Mouse (Mus musculus): ENCODE data around the gene Rabgap1l.

DNA sequence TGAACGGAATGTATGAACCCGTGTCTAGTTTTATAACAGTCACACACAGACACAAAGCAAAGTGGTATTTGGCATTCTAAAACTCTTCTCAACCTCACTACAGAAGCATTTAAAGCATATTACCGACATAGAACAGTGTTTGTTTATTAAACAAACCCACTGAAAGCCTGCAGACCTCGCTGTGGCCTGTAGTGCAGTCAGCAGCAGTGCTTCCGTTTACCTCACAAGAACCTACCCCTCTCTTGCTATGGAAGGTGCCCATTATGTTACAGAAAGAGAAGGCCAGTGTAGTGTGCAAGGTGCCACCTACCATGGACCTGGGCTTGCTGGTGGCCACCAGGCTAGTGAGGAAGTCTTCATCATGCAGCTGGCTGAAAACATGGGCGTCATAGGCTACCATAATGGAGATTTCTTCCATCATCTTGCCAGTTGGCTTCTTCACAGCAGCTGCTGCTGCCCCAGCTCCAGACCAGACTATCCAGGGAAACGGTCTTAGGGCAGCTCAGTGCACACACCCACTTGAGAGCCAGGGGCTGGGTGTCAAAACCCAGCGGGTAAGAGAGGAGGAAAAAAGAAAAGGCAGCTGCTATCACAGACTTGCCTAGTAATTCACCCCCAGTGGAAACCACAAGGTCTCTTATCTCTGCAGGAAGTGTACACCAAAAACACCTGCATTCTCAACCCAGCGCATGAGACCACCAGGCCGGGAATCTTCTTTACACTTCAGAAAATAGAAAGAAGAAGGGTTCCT, 486.0 kb downstream of the Rabgap1l start:
- TF ChIP-seq CTCF (IDR thresholded peaks at IDR 0.05; ENCODE audit: borderline replicate concordance, control insufficient read depth, extremely low read depth, insufficient read depth, low read length, poor library complexity) (peak; percentile 38; the same call in 1 of the 2 replicates), POLR2A (IDR thresholded peaks at IDR 0.05; ENCODE audit: control insufficient read depth, extremely low read depth, insufficient read depth, low read length, poor library complexity) (no peak)

All from thymus, adult 2 months (tissue).